Mouse (Mus musculus): Measurements from ENCODE around the gene Fam57b.

GRCm38 (mm10) chr7:126825403-126825802, 27.9 kb downstream of the Fam57b start:
- TF ChIP-seq CTCF (IDR thresholded peaks at IDR 0.05; ENCODE audit: borderline replicate concordance, control insufficient read depth, extremely low read depth, insufficient read depth, low read length, poor library complexity), result no peak
- TF ChIP-seq POLR2A (IDR thresholded peaks at IDR 0.05; ENCODE audit: control insufficient read depth, extremely low read depth, insufficient read depth, low read length, poor library complexity), result no peak

Measured in thymus, adult 2 months (tissue).